Mouse (Mus musculus) adrenal gland, postnatal 36 days (tissue): Measurements from ENCODE around the gene Fbn1. TPM values are rescaled to one million over a fixed set of nuclear protein-coding genes. Genes with fewer than 3 reads are reported as not detected.
A peak's percentile ranks its signal among the peaks of the same experiment; 100 is the strongest.

Experiments
- DNase-seq, 2 experiments: peaks; one replicate each; pipeline ENCODE4 v3.0.0; 2021; ENCODE audit warnings: mixed read lengths in 1 of 2
- total RNA-seq, 2 experiments: library from RNA; stranded (reverse); gene quantifications; 2 replicates each; pipeline ENCODE4 v1.2.3; 2021

Fbn1 gene
- total RNA-seq, 2 experiments from 2014 or later, result 45.1 to 84.3 TPM

GRCm38 (mm10) chr2:125454781-125455180, 53.0 kb downstream of the Fbn1 start:
- peak; percentile 47 to 58 for DNase-seq

GRCm38 (mm10) chr2:125452369-125453097, 55.3 kb downstream of the Fbn1 start:
- DNase-seq, result no peak

GRCm38 (mm10) chr2:125449361-125449760, 58.4 kb downstream of the Fbn1 start:
- DNase-seq, result no peak

- DNase-seq, result no peak
These were observed 58.9 kb downstream of the Fbn1 start for GRCm38 (mm10) chr2:125448881-125449280.

GRCm38 (mm10) chr2:125447274-125447898, 60.4 kb downstream of the Fbn1 start:
- DNase-seq, result no peak

GRCm38 (mm10) chr2:125438381-125438780, 69.4 kb downstream of the Fbn1 start:
- no peak for DNase-seq

GRCm38 (mm10) chr2:125436240-125436639, 71.6 kb downstream of the Fbn1 start:
- no peak for DNase-seq

GRCm38 (mm10) chr2:125433524-125433923, 74.3 kb downstream of the Fbn1 start:
- no peak for DNase-seq

GRCm38 (mm10) chr2:125431491-125431890, 76.3 kb downstream of the Fbn1 start:
- DNase-seq, result no peak

- DNase-seq, result no peak
These were observed 78.9 kb downstream of the Fbn1 start for GRCm38 (mm10) chr2:125428811-125429438.

- DNase-seq, result no peak
These were observed 87.2 kb downstream of the Fbn1 start for GRCm38 (mm10) chr2:125420604-125421003.

- peak; percentile 25 to 34 for DNase-seq
These were observed 88.1 kb downstream of the Fbn1 start for GRCm38 (mm10) chr2:125419681-125420080.

GRCm38 (mm10) chr2:125418546-125418945, 89.2 kb downstream of the Fbn1 start:
- no peak for DNase-seq

- no peak for DNase-seq
These were observed 91.1 kb downstream of the Fbn1 start for GRCm38 (mm10) chr2:125416541-125417245.

GRCm38 (mm10) chr2:125412351-125412750, 95.4 kb downstream of the Fbn1 start:
- DNase-seq, result no peak

- DNase-seq, result no peak
These were observed 96.0 kb downstream of the Fbn1 start for GRCm38 (mm10) chr2:125411777-125412176.

- no peak for DNase-seq
These were observed 103.2 kb downstream of the Fbn1 start for GRCm38 (mm10) chr2:125404509-125405105.

GRCm38 (mm10) chr2:125402276-125402675, 105.5 kb downstream of the Fbn1 start:
- no peak for DNase-seq

GRCm38 (mm10) chr2:125400121-125400520, 107.7 kb downstream of the Fbn1 start:
- no peak for DNase-seq

GRCm38 (mm10) chr2:125397796-125398195, 110.0 kb downstream of the Fbn1 start:
- no peak for DNase-seq

- DNase-seq, result no peak
These were observed 113.2 kb downstream of the Fbn1 start for GRCm38 (mm10) chr2:125394428-125395101.

GRCm38 (mm10) chr2:125391582-125391981, 116.2 kb downstream of the Fbn1 start:
- no peak for DNase-seq
